Mouse (Mus musculus) neural tube, embryonic 11.5 days (tissue): ENCODE data around the gene Smap1. TPM values are rescaled to one million over a fixed set of nuclear protein-coding genes. Genes with fewer than 3 reads are reported as not detected.

Source experiments
- ATAC-seq: fragments of 200-750 bp; cut with Nextera tagmentation; 2 replicates; pipeline ENCODE4 v1.8.0; 2017; ENCODE audit warnings: moderate number of reproducible peaks, mild to moderate bottlenecking, moderate TSS enrichment, moderate library complexity; ENCODE audit not compliant: insufficient read depth, low FRiP score, low TSS enrichment
- DNase-seq: peaks from one replicate; pipeline ENCODE4 v3.0.0-alpha.2; 2015; ENCODE audit warnings: low spot score
- H3K27ac ChIP-seq: fragments of 300-500 bp; sonication (generic); 2 replicates; pipeline ENCODE4 v1.5.1; 2014; ENCODE audit warnings: low read depth, mild to moderate bottlenecking, low read length
- H3K27me3 ChIP-seq: fragments of 300-500 bp; sonication (generic); 2 replicates; pipeline ENCODE4 v1.6.1; 2014; ENCODE audit warnings: mild to moderate bottlenecking, low read length, mixed read lengths; ENCODE audit not compliant: control insufficient read depth, insufficient read depth
- H3K36me3 ChIP-seq: fragments of 300-500 bp; sonication (generic); 2 replicates; pipeline ENCODE4 v1.6.1; 2014; ENCODE audit warnings: mild to moderate bottlenecking, low read length, moderate library complexity, mixed read lengths; ENCODE audit not compliant: control insufficient read depth, insufficient read depth
- H3K4me1 ChIP-seq: fragments of 300-500 bp; sonication (generic); 2 replicates; pipeline ENCODE4 v1.6.1; 2014; ENCODE audit warnings: low read length, mixed read lengths; ENCODE audit not compliant: control insufficient read depth, insufficient read depth
- H3K4me2 ChIP-seq: fragments of 300-500 bp; sonication (generic); 2 replicates; pipeline ENCODE4 v1.6.1; 2014; ENCODE audit warnings: low read depth, mild to moderate bottlenecking, moderate library complexity
- H3K4me3 ChIP-seq: fragments of 300-500 bp; sonication (generic); 2 replicates; pipeline ENCODE4 v1.5.1; 2014; ENCODE audit warnings: low read depth, low read length
- H3K9ac ChIP-seq: fragments of 300-500 bp; sonication (generic); 2 replicates; pipeline ENCODE4 v1.6.1; 2014; ENCODE audit warnings: mild to moderate bottlenecking, low read length
- H3K9me3 ChIP-seq: fragments of 300-500 bp; sonication (generic); 2 replicates; pipeline ENCODE4 v1.6.1; 2016; ENCODE audit warnings: low read length; ENCODE audit not compliant: control insufficient read depth
- WGBS: fragments of 180-500 bp; shearing (Covaris S2); extraction: QIAGEN DNeasy Blood & Tissue Kit; methylation state at CpG from one replicate; pipeline ENCODE4 v1.1.7; 2014; 5-methylcytosine and 5-hydroxymethylcytosine counted together
- polyA plus RNA-seq: library from polyadenylated mRNA; unstranded; fragments of >200 nt; fragmentation: Nextera tagmentation; extraction: Ambion mirVana; gene quantifications from 2 replicates; pipeline ENCODE4 v1.2.1, GENCODE M21; 2014

Gene Smap1
- polyA plus RNA-seq, 1 experiment from 2014 or later = 64.6 TPM

GRCm38 (mm10) chr1:23865566-23865965 lies 56.6 kb downstream of the Smap1 start:
- DNase-seq (no peak), ATAC-seq (no peak)
- Histone ChIP-seq H3K36me3 (no peaks in the 10 kb centered on the region), H3K9ac (no peak overlapping the region), H3K27ac (no peak overlapping the region), H3K27me3 (no peaks in the 10 kb centered on the region), H3K4me3 (no peak overlapping the region), H3K4me1 (no peaks in the 10 kb centered on the region), H3K9me3 (no peaks in the 10 kb centered on the region), H3K4me2 (no peak overlapping the region)
- WGBS = 95% methylated on average over 7 of the region's 7 CpGs

- ATAC-seq = no peak
- no peaks in the 10 kb centered on the region for H3K9me3 ChIP-seq
- DNase-seq = no peak
- H3K27me3 ChIP-seq = no peaks in the 10 kb centered on the region
- 94% methylated on average over 2 of the region's 2 CpGs for WGBS
- no peak overlapping the region for H3K9ac ChIP-seq
- H3K27ac ChIP-seq = no peak overlapping the region
- H3K4me3 ChIP-seq = no peak overlapping the region
- H3K4me1 ChIP-seq = no peaks in the 10 kb centered on the region
- no peak overlapping the region for H3K4me2 ChIP-seq
- no peaks in the 10 kb centered on the region for H3K36me3 ChIP-seq
Observed at GRCm38 (mm10) chr1:23860944-23861343, 61.2 kb downstream of the Smap1 start.

GRCm38 (mm10) chr1:23855623-23856022 lies 66.5 kb downstream of the Smap1 start:
- Histone ChIP-seq H3K9me3 (no peaks in the 10 kb centered on the region), H3K4me3 (no peak overlapping the region), H3K4me2 (no peak overlapping the region), H3K4me1 (no peaks in the 10 kb centered on the region), H3K9ac (no peak overlapping the region), H3K27me3 (no peaks in the 10 kb centered on the region), H3K27ac (no peak overlapping the region), H3K36me3 (no peaks in the 10 kb centered on the region)
- DNase-seq = no peak
- WGBS = 94% methylated on average over 3 of the region's 3 CpGs
- ATAC-seq = no peak

- WGBS = 86% methylated on average over 10 of the region's 10 CpGs
- ATAC-seq = no peak
- no peaks in the 10 kb centered on the region for H3K4me1 ChIP-seq
- no peak overlapping the region for H3K9ac ChIP-seq
- H3K9me3 ChIP-seq = no peaks in the 10 kb centered on the region
- peaks cover 6% of the 10 kb centered on the region; the same call in 1 of the 2 replicates for H3K36me3 ChIP-seq
- DNase-seq = no peak
- no peaks in the 10 kb centered on the region for H3K27me3 ChIP-seq
- no peak overlapping the region for H3K27ac ChIP-seq
- no peak overlapping the region for H3K4me2 ChIP-seq
- H3K4me3 ChIP-seq = no peak overlapping the region
Observed at GRCm38 (mm10) chr1:23846044-23846680, 76.0 kb downstream of the Smap1 start.

GRCm38 (mm10) chr1:23845007-23845406 lies 77.1 kb downstream of the Smap1 start:
- Histone ChIP-seq H3K36me3 (peaks cover 6% of the 10 kb centered on the region; the same call in 1 of the 2 replicates), H3K4me2 (no peak overlapping the region), H3K9me3 (no peaks in the 10 kb centered on the region), H3K4me1 (no peaks in the 10 kb centered on the region), H3K27ac (no peak overlapping the region), H3K9ac (no peak overlapping the region), H3K27me3 (no peaks in the 10 kb centered on the region), H3K4me3 (no peak overlapping the region)
- no peak for ATAC-seq
- no peak for DNase-seq
- 95% methylated on average over 10 of the region's 10 CpGs for WGBS

GRCm38 (mm10) chr1:23843790-23844189 lies 78.3 kb downstream of the Smap1 start:
- Histone ChIP-seq H3K9ac (no peak overlapping the region), H3K4me2 (no peak overlapping the region), H3K4me1 (no peaks in the 10 kb centered on the region), H3K4me3 (no peak overlapping the region), H3K9me3 (no peaks in the 10 kb centered on the region), H3K36me3 (peaks cover 6% of the 10 kb centered on the region; the same call in 1 of the 2 replicates), H3K27me3 (no peaks in the 10 kb centered on the region), H3K27ac (no peak overlapping the region)
- WGBS = 94% methylated on average over 7 of the region's 7 CpGs
- DNase-seq = no peak
- no peak for ATAC-seq

- Histone ChIP-seq H3K4me1 (no peaks in the 10 kb centered on the region), H3K9ac (no peak overlapping the region), H3K4me3 (no peak overlapping the region), H3K27ac (no peak overlapping the region), H3K9me3 (no peaks in the 10 kb centered on the region), H3K27me3 (no peaks in the 10 kb centered on the region), H3K36me3 (peaks cover 6% of the 10 kb centered on the region; the same call in 1 of the 2 replicates), H3K4me2 (no peak overlapping the region)
- DNase-seq = no peak
- ATAC-seq = no peak
- 78% methylated on average over 3 of the region's 3 CpGs for WGBS
Observed at GRCm38 (mm10) chr1:23842629-23843028, 79.5 kb downstream of the Smap1 start.

GRCm38 (mm10) chr1:23840924-23841323 lies 81.2 kb downstream of the Smap1 start:
- H3K4me1 ChIP-seq = no peaks in the 10 kb centered on the region
- DNase-seq (no peak), ATAC-seq (no peak)
- no peak overlapping the region for H3K27ac ChIP-seq
- H3K27me3 ChIP-seq = no peaks in the 10 kb centered on the region
- H3K9me3 ChIP-seq = no peaks in the 10 kb centered on the region
- peaks cover 4% of the 10 kb centered on the region; the same call in 1 of the 2 replicates for H3K36me3 ChIP-seq
- H3K4me2 ChIP-seq = no peak overlapping the region
- no peak overlapping the region for H3K9ac ChIP-seq
- H3K4me3 ChIP-seq = no peak overlapping the region

- H3K4me3 ChIP-seq = no peak overlapping the region
- no peak for DNase-seq
- no peaks in the 10 kb centered on the region for H3K9me3 ChIP-seq
- 88% methylated on average over 4 of the region's 4 CpGs for WGBS
- H3K36me3 ChIP-seq = 0 out of 2 replicates have a peak, but pooled peaks cover under 1% of the 10 kb centered on the region
- ATAC-seq = no peak
- no peak overlapping the region for H3K9ac ChIP-seq
- no peaks in the 10 kb centered on the region for H3K27me3 ChIP-seq
- H3K4me2 ChIP-seq = no peak overlapping the region
- H3K4me1 ChIP-seq = no peaks in the 10 kb centered on the region
- H3K27ac ChIP-seq = no peak overlapping the region
Observed at GRCm38 (mm10) chr1:23836630-23837029, 85.5 kb downstream of the Smap1 start.
